Mouse (Mus musculus) liver, embryonic 14.5 days (tissue): ENCODE measurements around the gene Pigu. TPM values are rescaled to one million over a fixed set of nuclear protein-coding genes. Genes with fewer than 3 reads are reported as not detected.

ENCODE experiments used
- ATAC-seq: fragments of 200-750 bp; cut with Nextera tagmentation; 2 replicates; pipeline ENCODE4 v1.8.0; 2017; ENCODE audit warnings: moderate number of reproducible peaks, mild to moderate bottlenecking, moderate library complexity; ENCODE audit not compliant: insufficient read depth
- DNase-seq, 3 experiments: peaks; one replicate each; pipeline ENCODE4 v3.0.0-alpha.2; 2012 to 2013; ENCODE audit warnings: low read depth in 3 of 3, low spot score in 3 of 3
- H3K27ac ChIP-seq: fragments of 300-500 bp; sonication (generic); 2 replicates; pipeline ENCODE4 v1.5.1; 2014; ENCODE audit warnings: moderate library complexity, mild to moderate bottlenecking, control low read depth, inconsistent platforms
- H3K27me3 ChIP-seq: fragments of 300-500 bp; sonication (generic); 2 replicates; pipeline ENCODE4 v1.6.1; 2014; ENCODE audit warnings: mild to moderate bottlenecking, low read length, moderate library complexity; ENCODE audit not compliant: control insufficient read depth, insufficient read depth
- H3K36me3 ChIP-seq: fragments of 300-500 bp; sonication (generic); replicated peaks from 2 replicates; pipeline ENCODE4 v1.6.1; 2014; ENCODE audit warnings: low read depth; ENCODE audit not compliant: control insufficient read depth, insufficient read depth
- H3K4me1 ChIP-seq, 2 experiments: fragments of 200-500 bp in 1 of 2; fragments of 300-500 bp in 1 of 2; sonication (generic) in 1 of 2; replicated peaks; 2 replicates each; pipeline ENCODE4 v1.6.1; 2012 to 2014; ENCODE audit warnings: antibody characterized with exemption in 1 of 2, inconsistent platforms in 1 of 2, low read length in 1 of 2; ENCODE audit not compliant: control insufficient read depth in 2 of 2, insufficient read depth in 2 of 2
- H3K4me2 ChIP-seq: fragments of 300-500 bp; sonication (generic); 2 replicates; pipeline ENCODE4 v1.6.1; 2014; ENCODE audit warnings: low read depth, mild to moderate bottlenecking, control low read depth, moderate library complexity
- H3K4me3 ChIP-seq, 2 experiments: fragments of 200-500 bp in 1 of 2; fragments of 300-500 bp in 1 of 2; sonication (generic) in 1 of 2; 2 replicates each; pipeline ENCODE4 v1.5.1; 2012 to 2014; ENCODE audit warnings: low read depth in 2 of 2, low read length in 2 of 2, mild to moderate bottlenecking in 2 of 2, control low read depth in 1 of 2, inconsistent platforms in 1 of 2, moderate library complexity in 1 of 2; ENCODE audit not compliant: insufficient read depth in 1 of 2
- H3K9ac ChIP-seq: fragments of 300-500 bp; sonication (generic); replicated peaks from 2 replicates; pipeline ENCODE4 v1.6.1; 2014; ENCODE audit warnings: mild to moderate bottlenecking, control low read depth, moderate library complexity
- H3K9me3 ChIP-seq: fragments of 300-500 bp; sonication (generic); 2 replicates; pipeline ENCODE4 v1.6.1; 2016; ENCODE audit warnings: low read length, mixed read lengths; ENCODE audit not compliant: control insufficient read depth
- CTCF ChIP-seq: IDR thresholded peaks from 2 replicates; pipeline ENCODE4 v1.5.1; 2016; ENCODE audit warnings: antibody characterized with exemption, low read depth, control low read depth
- EP300 ChIP-seq: IDR thresholded peaks from 2 replicates; pipeline ENCODE4 v1.6.1; 2016; ENCODE audit warnings: antibody characterized with exemption, low read depth
- WGBS: fragments of 180-500 bp; shearing (Covaris S2); extraction: QIAGEN DNeasy Blood & Tissue Kit; methylation state at CpG from one replicate; pipeline ENCODE4 v1.1.7; 2014; ENCODE audit not compliant: insufficient replicate concordance; 5-methylcytosine and 5-hydroxymethylcytosine counted together
- microRNA counts: library from miRNA; unstranded; fragments of <30 nt; microRNA quantifications from one replicate; lab custom pipeline; 2016
- microRNA-seq: library from miRNA; unstranded; fragments of <30 nt; microRNA quantifications from one replicate; pipeline ENCODE4, GENCODE M21; 2016
- polyA plus RNA-seq, 2 experiments: library from polyadenylated mRNA; depleted of rRNA in 1 of 2; stranded (reverse) in 1 of 2; unstranded in 1 of 2; fragments of >200 nt; fragmentation: Nextera tagmentation in 1 of 2; extraction: Ambion mirVana in 1 of 2; gene quantifications; 2 replicates each; pipeline versions ENCODE4 v1.2.1 to v1.2.3; 2012 to 2014

The Pigu gene
- polyA plus RNA-seq, 2 experiments, result 16.7 to 24.4 TPM

DNA sequence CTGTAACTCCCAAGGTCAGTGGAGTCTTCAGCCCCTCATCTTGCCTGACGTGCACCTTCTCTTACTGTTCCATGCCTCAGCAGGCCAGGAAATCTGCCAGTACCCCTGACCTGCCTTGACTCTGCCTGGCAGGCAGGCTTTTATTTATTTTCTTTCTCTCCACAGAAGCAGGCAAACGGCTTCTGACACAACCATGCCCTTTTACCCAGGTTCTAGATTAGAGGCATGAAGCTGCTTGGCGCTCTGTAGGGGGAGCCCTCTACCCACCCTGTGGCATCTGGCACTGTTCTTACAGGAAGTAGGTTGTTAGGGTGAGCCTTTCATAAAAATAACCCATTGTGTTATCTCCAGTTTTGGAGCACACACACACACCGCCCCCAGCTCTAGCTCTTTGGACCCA, 116.3 kb downstream of the Pigu start:
- no peak overlapping the region for H3K9ac ChIP-seq
- no peak overlapping the region for H3K4me2 ChIP-seq
- DNase-seq (no peak), ATAC-seq (no peak)
- no peak overlapping the region for H3K27ac ChIP-seq
- no peaks in the 10 kb centered on the region for H3K9me3 ChIP-seq
- peaks cover 12% of the 10 kb centered on the region for H3K36me3 ChIP-seq
- TF ChIP-seq CTCF (peak; percentile 57), EP300 (no peak)
- no peak overlapping the region for H3K4me3 ChIP-seq
- no peaks in the 10 kb centered on the region for H3K27me3 ChIP-seq
- peaks cover 6 to 7% of the 10 kb centered on the region in 2 experiments for H3K4me1 ChIP-seq
- WGBS, result 59% methylated on average over 4 of the region's 4 CpGs

DNA sequence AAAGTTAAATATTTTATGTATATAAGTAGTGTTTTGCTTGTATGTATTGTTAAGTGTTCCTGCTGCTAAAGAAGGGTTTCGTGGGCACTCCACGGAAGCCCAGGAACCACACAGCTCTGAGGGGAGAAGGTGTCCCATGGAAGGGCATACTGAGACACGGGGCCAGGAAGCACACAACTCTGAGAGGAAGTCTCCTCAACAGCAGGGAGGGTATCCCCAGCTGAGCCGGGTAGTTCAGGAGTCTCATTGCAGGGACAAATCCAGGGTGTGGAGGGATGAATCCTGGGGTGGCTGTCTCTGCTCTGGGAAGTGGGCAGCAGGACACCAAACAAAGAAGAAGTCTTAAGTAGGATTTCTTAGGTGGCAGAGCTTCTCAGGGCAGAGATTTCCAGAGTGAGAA, 120.0 kb downstream of the Pigu start:
- H3K9ac ChIP-seq, result peak overlapping the region; percentile 93
- H3K4me3 ChIP-seq, result peak overlapping the region; percentile 92 to 98
- no peaks in the 10 kb centered on the region for H3K27me3 ChIP-seq
- H3K36me3 ChIP-seq, result no peaks in the 10 kb centered on the region
- H3K4me2 ChIP-seq, result peak overlapping the region; percentile 80
- H3K9me3 ChIP-seq, result no peaks in the 10 kb centered on the region
- TF ChIP-seq EP300 (no peak), CTCF (no peak)
- WGBS, result 4% methylated on average over 4 of the region's 4 CpGs
- DNase-seq (no peak), ATAC-seq (no peak)
- peaks cover 8 to 11% of the 10 kb centered on the region in 2 experiments for H3K4me1 ChIP-seq
- no peak overlapping the region for H3K27ac ChIP-seq

DNA sequence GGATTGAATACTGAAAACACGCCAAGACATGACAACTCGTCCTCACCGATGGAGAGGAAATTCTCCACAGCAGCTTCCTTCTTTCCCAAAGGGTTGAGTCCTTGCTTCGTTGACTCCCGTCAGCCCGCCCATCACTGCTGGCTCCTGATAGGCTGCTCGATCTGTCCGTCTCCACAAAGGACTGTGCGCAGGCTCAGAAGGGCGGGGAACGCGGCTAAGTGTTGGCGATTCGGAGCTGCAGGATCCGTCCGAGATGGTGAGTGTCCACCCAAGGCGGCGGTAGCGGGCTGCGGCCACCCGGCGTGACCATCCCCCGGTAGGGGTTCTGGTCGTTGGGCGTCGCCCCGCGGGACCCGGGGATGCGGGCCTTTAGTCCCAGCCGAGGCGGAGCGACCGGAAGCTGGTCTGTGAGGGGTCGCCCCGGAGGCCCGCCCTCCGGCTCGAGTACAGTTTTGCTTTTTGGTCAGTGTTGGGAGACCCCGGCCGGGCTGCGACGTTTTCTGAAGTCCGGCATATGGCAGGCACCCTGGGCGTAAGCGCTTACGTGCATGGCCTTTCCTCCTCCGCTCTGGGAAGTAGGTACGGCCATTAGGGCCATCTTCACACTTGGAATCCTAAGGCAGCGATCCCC, 120.8 kb downstream of the Pigu start, which contains the start of gene Dynlrb1:
Gene Dynlrb1 (plus strand): TSS at position 172 of the 631 bp plus-strand sequence.
- WGBS, result under 1% methylated on average over 49 of the region's 50 CpGs
- H3K27me3 ChIP-seq, result no peaks in the 10 kb centered on the region
- H3K4me3 ChIP-seq, result peak within 1 kb of the TSS; percentile 92 to 98
- no peaks in the 10 kb centered on the region for H3K9me3 ChIP-seq
- peak within 1 kb of the TSS; percentile 80 for H3K4me2 ChIP-seq
- ATAC-seq (peak; percentile 100), DNase-seq (peak; percentile 92 to 94 (median 94))
- H3K4me1 ChIP-seq, result peaks cover 8 to 11% of the 10 kb centered on the region in 2 experiments
- peak within 1 kb of the TSS; percentile 21 for H3K27ac ChIP-seq
- H3K9ac ChIP-seq, result peak within 1 kb of the TSS; percentile 93
- no peaks in the 10 kb centered on the region for H3K36me3 ChIP-seq
- peak; percentile 24; the same call in 1 of the 2 replicates for TF ChIP-seq CTCF
- TF ChIP-seq EP300, result no peak

DNA sequence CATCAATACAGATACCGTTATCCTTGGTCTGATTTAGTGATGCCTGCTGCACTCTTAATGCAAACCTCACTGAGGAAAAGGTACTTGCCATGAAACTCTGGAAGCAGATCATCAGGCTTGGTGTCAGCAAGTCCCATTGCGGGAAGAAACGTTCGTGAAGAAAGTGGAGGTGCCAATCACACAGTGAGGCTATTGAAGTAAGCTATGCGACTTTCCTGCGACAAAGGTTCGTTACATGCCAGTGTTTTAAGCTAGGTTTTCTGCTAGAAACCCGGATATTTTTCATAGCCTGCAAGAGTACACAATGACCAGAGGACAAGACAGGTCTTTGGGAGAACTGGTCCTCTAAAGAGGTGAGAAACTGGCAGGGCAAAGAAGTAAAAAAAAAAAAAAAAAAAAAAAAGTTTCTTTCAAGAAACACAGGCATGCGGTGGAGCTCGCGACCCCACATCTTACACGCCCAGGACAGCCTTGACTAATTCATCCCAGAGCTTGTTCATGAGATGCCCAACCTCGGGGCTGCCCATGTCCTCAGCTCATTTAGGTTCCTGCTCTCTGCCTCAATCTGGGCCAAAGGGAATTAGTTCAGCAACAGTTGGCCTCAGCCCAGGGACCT, 121.4 kb downstream of the Pigu start:
- H3K36me3 ChIP-seq, result no peaks in the 10 kb centered on the region
- peak overlapping the region; percentile 92 to 98 for H3K4me3 ChIP-seq
- peaks cover 8 to 11% of the 10 kb centered on the region in 2 experiments for H3K4me1 ChIP-seq
- no peak for TF ChIP-seq CTCF
- TF ChIP-seq EP300, result no peak
- DNase-seq (no peak), ATAC-seq (peak; percentile 75)
- H3K9ac ChIP-seq, result peak overlapping the region; percentile 93
- peak overlapping the region; percentile 80 for H3K4me2 ChIP-seq
- no peak overlapping the region; the same call in 1 of the 2 replicates for H3K27ac ChIP-seq
- WGBS, result 12% methylated on average over 13 of the region's 13 CpGs
- H3K27me3 ChIP-seq, result no peaks in the 10 kb centered on the region
- no peaks in the 10 kb centered on the region for H3K9me3 ChIP-seq

MicroRNAs encoded within 50 kb of the gene (microRNA counts, 519-probe panel; counts per million panel counts)
- 69.9 counts per million for microRNA mmu-miR-695 (lab: Ali Mortazavi, UCI)

Small RNA genes lying within 50 kb of the gene (microRNA-seq; reads per million reads assigned to microRNA genes)
- not detected for gene Mir695

Other genes starting within 250 kb of the Pigu start
- 4.7 and 6.0 TPM in 2 replicates for gene Itch, start 223.9 kb downstream of the Pigu start, polyA plus RNA-seq (2012; rRNA removed)
- 14.2 and 14.4 TPM in 2 replicates for gene Itch, start 223.9 kb downstream of the Pigu start, polyA plus RNA-seq (2014; fragmentation: Nextera tagmentation; extraction: Ambion mirVana)
- 101 and 178 TPM in 2 replicates for gene Dynlrb1, start 120.9 kb downstream of the Pigu start, polyA plus RNA-seq (2012; rRNA removed)
- gene Dynlrb1, start 120.9 kb downstream of the Pigu start, polyA plus RNA-seq (2014; fragmentation: Nextera tagmentation; extraction: Ambion mirVana), result 149 and 154 TPM in 2 replicates
- 7.7 and 9.1 TPM in 2 replicates for gene Map1lc3a, start 81.1 kb downstream of the Pigu start, polyA plus RNA-seq (2012; rRNA removed)
- gene Map1lc3a, start 81.1 kb downstream of the Pigu start, polyA plus RNA-seq (2014; fragmentation: Nextera tagmentation; extraction: Ambion mirVana), result 16.1 and 17.8 TPM in 2 replicates
- gene Trp53inp2, start 23.6 kb upstream of the Pigu start, polyA plus RNA-seq (2012; rRNA removed), result 2.2 and 2.7 TPM in 2 replicates
- 1.4 and 1.9 TPM in 2 replicates for gene Trp53inp2, start 23.6 kb upstream of the Pigu start, polyA plus RNA-seq (2014; fragmentation: Nextera tagmentation; extraction: Ambion mirVana)
- 8.4 and 9.0 TPM in 2 replicates for gene Ncoa6, start 116.5 kb upstream of the Pigu start, polyA plus RNA-seq (2012; rRNA removed)
- gene Ncoa6, start 116.5 kb upstream of the Pigu start, polyA plus RNA-seq (2014; fragmentation: Nextera tagmentation; extraction: Ambion mirVana), result 6.5 and 8.9 TPM in 2 replicates
- 13.8 and 14.3 TPM in 2 replicates for gene Acss2, start 160.5 kb upstream of the Pigu start, polyA plus RNA-seq (2012; rRNA removed)
- gene Acss2, start 160.5 kb upstream of the Pigu start, polyA plus RNA-seq (2014; fragmentation: Nextera tagmentation; extraction: Ambion mirVana), result 18.3 and 21.4 TPM in 2 replicates
- 0.35 and 0.83 TPM in 2 replicates for gene Ggt7, start 160.8 kb upstream of the Pigu start, polyA plus RNA-seq (2012; rRNA removed)
- gene Ggt7, start 160.8 kb upstream of the Pigu start, polyA plus RNA-seq (2014; fragmentation: Nextera tagmentation; extraction: Ambion mirVana), result 0.18 and 0.20 TPM in 2 replicates
- gene Gss, start 235.4 kb upstream of the Pigu start, polyA plus RNA-seq (2012; rRNA removed), result 34.2 and 37.9 TPM in 2 replicates
- gene Gss, start 235.4 kb upstream of the Pigu start, polyA plus RNA-seq (2014; fragmentation: Nextera tagmentation; extraction: Ambion mirVana), result 64.6 and 69.5 TPM in 2 replicates